In the genomic region with DNA sequence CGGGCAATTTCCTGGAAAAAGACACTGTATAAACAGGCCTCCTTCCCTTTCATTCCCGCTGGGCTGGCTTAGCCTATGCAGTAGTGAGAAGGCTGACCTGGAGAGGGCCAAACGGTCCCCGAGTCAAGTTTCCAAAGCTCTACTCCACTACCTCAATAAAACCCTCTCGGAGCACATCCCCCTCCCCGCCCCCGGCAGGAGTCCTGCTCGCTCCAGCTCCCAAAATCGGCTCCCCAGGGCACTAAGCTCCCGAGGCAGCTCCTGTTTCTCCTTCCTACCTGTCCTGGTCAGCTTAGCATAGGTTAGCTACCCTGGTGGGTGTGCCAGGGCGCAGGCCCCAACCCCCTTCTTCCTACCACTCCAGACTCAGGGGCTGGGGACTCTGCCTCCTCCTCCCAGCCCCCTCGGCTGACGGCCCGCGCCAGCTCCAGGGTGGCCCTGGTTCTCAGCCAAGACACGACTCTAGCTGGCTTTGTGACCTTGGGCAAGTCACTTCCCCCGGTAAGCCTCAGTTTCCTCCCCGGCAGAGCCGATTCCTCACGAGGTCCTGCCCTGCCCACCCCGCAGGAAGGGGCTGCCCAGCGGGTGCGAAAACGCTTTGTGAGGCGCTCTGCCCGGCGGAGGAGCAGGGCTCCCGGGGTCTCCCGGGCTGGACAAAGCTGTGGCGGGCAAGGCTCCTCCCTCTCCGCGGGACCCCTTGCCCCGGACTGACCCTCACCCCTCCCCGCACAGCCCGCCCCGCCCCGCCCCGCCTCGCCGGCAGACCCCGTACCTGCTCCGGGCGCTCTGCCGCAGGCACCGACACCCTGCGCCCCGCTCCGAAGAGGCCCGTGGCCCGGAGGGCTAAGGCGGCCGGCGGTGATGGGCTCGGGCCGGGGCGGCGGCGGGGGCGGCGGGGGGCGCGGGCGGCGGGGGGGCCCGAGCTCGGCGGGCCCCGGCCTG, we compare ENCODE assay signal across 1 mouse cellular context.
TF ChIP-seq lines count a peak whose summit lies in the region.

No protein-coding gene starts in this region.

TF ChIP-seq in CH12.LX, 34 proteins besides CTCF, POLR2A, EP300 and RAD21 (continued from another document):
- TF ChIP-seq MEF2A (IDR thresholded peaks at IDR 0.05; ENCODE audit: borderline replicate concordance, low read depth, low read length) = no peak
- TF ChIP-seq KAT2A (IDR thresholded peaks at IDR 0.05; ENCODE audit: insufficient replicate concordance, low read length) = no peak
- TF ChIP-seq ZC3H11A (IDR thresholded peaks at IDR 0.05; ENCODE audit: low read depth, low read length) = no peak
- TF ChIP-seq SIN3A (IDR thresholded peaks at IDR 0.05; ENCODE audit: low read length) = no peak
- no peak for TF ChIP-seq SMC3 (IDR thresholded peaks at IDR 0.05; ENCODE audit: low read depth, low read length)
- TF ChIP-seq TBP (conservative IDR thresholded peaks at IDR 0.05; ENCODE audit: low read depth, low read length) = no peak
- TF ChIP-seq ZMIZ1 (IDR thresholded peaks at IDR 0.05; ENCODE audit: low read depth, low read length) = no peak
- no peak for TF ChIP-seq MAFK (IDR thresholded peaks at IDR 0.05; ENCODE audit: insufficient replicate concordance, low read length)
